Mouse (Mus musculus): Measurements from ENCODE around the gene Prss41.
"Not testable (repeated sequence)": the region's sequence is repeated elsewhere in the genome, so short reads cannot be mapped to it uniquely, and the experiment has no call there.

- TF ChIP-seq CTCF, EP300 (IDR thresholded peaks at IDR 0.05; ENCODE audit: low read depth): not testable (repeated sequence)
These were observed 36.6 kb upstream of the Prss41 start, which contains the start of the genes Dcpp1 and Dcpp2 for GRCm38 (mm10) chr17:23880576-23880975.
